Mouse (Mus musculus): ENCODE results near the gene Snapc3.

GRCm38 (mm10) chr4:83423641-83424040 is 6.1 kb downstream of the Snapc3 start:
- no peak for TF ChIP-seq POLR2A (IDR thresholded peaks at IDR 0.05; ENCODE audit: borderline replicate concordance, extremely low read depth, insufficient read depth, insufficient read length, poor library complexity, severe bottlenecking)
- TF ChIP-seq CTCF (IDR thresholded peaks at IDR 0.05; ENCODE audit: borderline replicate concordance, extremely low read depth, insufficient read depth, insufficient read length), result no peak
